ENCODE assay signal across 8 mouse cellular contexts in genomic region chr15:81858138-81858516, GRCm38 (mm10). TPM values are rescaled to one million over a fixed set of nuclear protein-coding genes. Genes with fewer than 3 reads are reported as not detected.
A peak's percentile ranks its signal among the peaks of the same experiment; 100 is the strongest.
DNase-seq lines count a peak whose midpoint lies in the region; ATAC-seq lines count a peak whose summit lies in the region.

No protein-coding gene starts in this region.

- H3K27me3 ChIP-seq in embryonic facial prominence, embryonic 14.5 days (replicated peaks; ENCODE audit: control insufficient read depth, insufficient read depth, low read length) = no peaks in the 10 kb centered on the region
- H3K27me3 ChIP-seq in limb, embryonic 13.5 days = no peaks in the 10 kb centered on the region
- no peaks in the 10 kb centered on the region for H3K27me3 ChIP-seq in midbrain, embryonic 15.5 days (replicated peaks)

- peaks cover 5% of the 10 kb centered on the region; the same call in 1 of the 2 replicates for H3K4me1 ChIP-seq in embryonic facial prominence, embryonic 14.5 days (ENCODE audit: control insufficient read depth, insufficient read depth, low read length)
- H3K4me1 ChIP-seq in limb, embryonic 13.5 days = peaks cover 18% of the 10 kb centered on the region
- H3K4me1 ChIP-seq in midbrain, embryonic 15.5 days = peaks cover 38% of the 10 kb centered on the region

- peak overlapping the region; percentile 87 for H3K4me2 ChIP-seq in embryonic facial prominence, embryonic 14.5 days (ENCODE audit: low read depth, low read length)
- H3K4me2 ChIP-seq in limb, embryonic 13.5 days (replicated peaks) = peak overlapping the region; percentile 96
- H3K4me2 ChIP-seq in midbrain, embryonic 15.5 days = peak overlapping the region; percentile 78

- ATAC-seq in embryonic facial prominence, embryonic 14.5 days (ENCODE audit: low read depth) = peak; percentile 17
- ATAC-seq in limb, embryonic 13.5 days (ENCODE audit: low FRiP score, low read depth) = peak; percentile 33; the same call in 1 of the 2 replicates
- ATAC-seq in midbrain, embryonic 15.5 days (replicated peaks) = peak; percentile 31; the same call in 1 of the 2 replicates

- 0% methylated on average over 17 of the region's 23 CpGs for WGBS in embryonic facial prominence, embryonic 14.5 days
- 0% methylated on average over 23 of the region's 23 CpGs for WGBS in limb, embryonic 13.5 days
- WGBS in midbrain, embryonic 15.5 days = under 1% methylated on average over 23 of the region's 23 CpGs

- peak overlapping the region; percentile 98 for H3K27ac ChIP-seq in embryonic facial prominence, embryonic 14.5 days (replicated peaks; ENCODE audit: low read depth, low read length)
- peak overlapping the region; percentile 95 for H3K27ac ChIP-seq in limb, embryonic 13.5 days
- H3K27ac ChIP-seq in midbrain, embryonic 15.5 days = peak overlapping the region; percentile 95

- peak overlapping the region; percentile 83 for H3K4me3 ChIP-seq in embryonic facial prominence, embryonic 14.5 days (ENCODE audit: low read depth, low read length)
- H3K4me3 ChIP-seq in limb, embryonic 13.5 days = peak overlapping the region; percentile 91
- H3K4me3 ChIP-seq in midbrain, embryonic 15.5 days = peak overlapping the region; percentile 88

- peak overlapping the region; percentile 92 for H3K9ac ChIP-seq in embryonic facial prominence, embryonic 14.5 days (ENCODE audit: low read depth, low read length)
- peak overlapping the region; percentile 96 for H3K9ac ChIP-seq in limb, embryonic 13.5 days
- H3K9ac ChIP-seq in midbrain, embryonic 15.5 days = peak overlapping the region; percentile 72

- H3K36me3 ChIP-seq in embryonic facial prominence, embryonic 14.5 days (ENCODE audit: control insufficient read depth, insufficient read depth, low read length) = peaks cover 9% of the 10 kb centered on the region; the same call in 1 of the 2 replicates
- peaks cover 9% of the 10 kb centered on the region; the same call in 1 of the 2 replicates for H3K36me3 ChIP-seq in limb, embryonic 13.5 days
- H3K36me3 ChIP-seq in midbrain, embryonic 15.5 days (replicated peaks) = no peaks in the 10 kb centered on the region

- DNase-seq in 416B (ENCODE audit: low read depth) = peak; percentile 94
- DNase-seq in adrenal gland, postnatal 4 days (ENCODE audit: low spot score in 2 of 2) = peak; percentile 86 to 89
- peak; percentile 95 for DNase-seq in embryonic facial prominence, embryonic 14.5 days (ENCODE audit: low spot score)
- peak; percentile 94 to 95 for DNase-seq in heart, adult 9 months (ENCODE audit: low spot score in 2 of 2)
- DNase-seq in kidney, adult 9 months = peak; percentile 96
- peak; percentile 85 to 95 for DNase-seq in spleen, adult 18-20 months

- H3K9me3 ChIP-seq in embryonic facial prominence, embryonic 14.5 days (ENCODE audit: control insufficient read depth, low read length) = no peaks in the 10 kb centered on the region
- no peaks in the 10 kb centered on the region for H3K9me3 ChIP-seq in limb, embryonic 13.5 days
- H3K9me3 ChIP-seq in midbrain, embryonic 15.5 days = no peaks in the 10 kb centered on the region

RNA-seq across cellular contexts. Expression of gene Tob2, which starts 0.5 kb away (rescaled TPM):
- total RNA-seq in adrenal gland, postnatal 4 days (2021) = 10 to 100 TPM; 66.2 to 67.2 TPM
- polyA plus RNA-seq in embryonic facial prominence, embryonic 14.5 days (2014; fragmentation: Nextera tagmentation; extraction: Ambion mirVana) = 23.0 and 26.8 TPM in 2 replicates
- polyA plus RNA-seq in limb, embryonic 13.5 days (2015; fragmentation: Nextera tagmentation; extraction: Ambion mirVana) = 24.6 and 26.0 TPM in 2 replicates
- polyA plus RNA-seq in midbrain, embryonic 15.5 days (2015; fragmentation: Nextera tagmentation; extraction: Ambion mirVana) = 16.5 and 18.5 TPM in 2 replicates

RNA-seq across cellular contexts. Expression of gene Phf5a, which starts 13.6 kb away (rescaled TPM):
- 10 to 100 TPM; 62.7 to 71.2 TPM for total RNA-seq in adrenal gland, postnatal 4 days (2021)
- 138 and 146 TPM in 2 replicates for polyA plus RNA-seq in embryonic facial prominence, embryonic 14.5 days (2014; fragmentation: Nextera tagmentation; extraction: Ambion mirVana)
- 151 and 158 TPM in 2 replicates for polyA plus RNA-seq in limb, embryonic 13.5 days (2015; fragmentation: Nextera tagmentation; extraction: Ambion mirVana)
- 124 and 134 TPM in 2 replicates for polyA plus RNA-seq in midbrain, embryonic 15.5 days (2015; fragmentation: Nextera tagmentation; extraction: Ambion mirVana)

RNA-seq across cellular contexts. Expression of gene Aco2, which starts 14.0 kb away (rescaled TPM):
- 100 to 1,000 TPM; 498 to 540 TPM for total RNA-seq in adrenal gland, postnatal 4 days (2021)
- polyA plus RNA-seq in embryonic facial prominence, embryonic 14.5 days (2014; fragmentation: Nextera tagmentation; extraction: Ambion mirVana) = 160 and 165 TPM in 2 replicates
- 142 and 156 TPM in 2 replicates for polyA plus RNA-seq in limb, embryonic 13.5 days (2015; fragmentation: Nextera tagmentation; extraction: Ambion mirVana)
- polyA plus RNA-seq in midbrain, embryonic 15.5 days (2015; fragmentation: Nextera tagmentation; extraction: Ambion mirVana) = 265 and 271 TPM in 2 replicates

RNA-seq across cellular contexts. Expression of gene Tef, which starts 55.9 kb away (rescaled TPM):
- 10 to 100 TPM; 84.6 to 86.1 TPM for total RNA-seq in adrenal gland, postnatal 4 days (2021)
- polyA plus RNA-seq in embryonic facial prominence, embryonic 14.5 days (2014; fragmentation: Nextera tagmentation; extraction: Ambion mirVana) = 25.5 and 29.3 TPM in 2 replicates
- 25.4 and 26.0 TPM in 2 replicates for polyA plus RNA-seq in limb, embryonic 13.5 days (2015; fragmentation: Nextera tagmentation; extraction: Ambion mirVana)
- polyA plus RNA-seq in midbrain, embryonic 15.5 days (2015; fragmentation: Nextera tagmentation; extraction: Ambion mirVana) = 24.0 and 25.2 TPM in 2 replicates

Comparison
In these comparisons a context has a peak if more than half of its experiments do, and no peak if none do; other contexts are left out.
1. Peak in every context shown above with its lines: DNase-seq, ATAC-seq, H3K4me3 ChIP-seq and H3K27ac ChIP-seq.